Mouse (Mus musculus) layer of hippocampus, adult 9-10 months (tissue): ENCODE measurements around the gene Ppox.

Source experiments
- DNase-seq: peaks from one replicate; pipeline ENCODE4 v3.0.0; 2022; ENCODE audit warnings: low spot score

The Ppox gene

GRCm38 (mm10) chr1:171285096-171285892 is 4.3 kb upstream of the Ppox start:
- no peak for DNase-seq

GRCm38 (mm10) chr1:171284491-171284890 is 3.5 kb upstream of the Ppox start:
- no peak for DNase-seq

- no peak for DNase-seq
Observed at GRCm38 (mm10) chr1:171283188-171284160, 2.5 kb upstream of the Ppox start.

GRCm38 (mm10) chr1:171282086-171282805 is 1.3 kb upstream of the Ppox start:
- DNase-seq = no peak

GRCm38 (mm10) chr1:171281528-171281923 is 540 bp upstream of the Ppox start:
- DNase-seq = peak; percentile 87

GRCm38 (mm10) chr1:171280250-171280915 is 603 bp downstream of the Ppox start:
- DNase-seq = no peak

- DNase-seq = no peak
Observed at GRCm38 (mm10) chr1:171279721-171280120, 1.3 kb downstream of the Ppox start.

GRCm38 (mm10) chr1:171279012-171279705 is 1.8 kb downstream of the Ppox start:
- no peak for DNase-seq

- no peak for DNase-seq
Observed at GRCm38 (mm10) chr1:171278436-171278835, 2.5 kb downstream of the Ppox start.

- no peak for DNase-seq
Observed at GRCm38 (mm10) chr1:171277736-171278135, 3.2 kb downstream of the Ppox start.

- no peak for DNase-seq
Observed at GRCm38 (mm10) chr1:171276110-171276748, 4.8 kb downstream of the Ppox start.

GRCm38 (mm10) chr1:171275144-171275734 is 5.7 kb downstream of the Ppox start:
- DNase-seq = no peak

- DNase-seq = no peak
Observed at GRCm38 (mm10) chr1:171274171-171274570, 6.8 kb downstream of the Ppox start.

- DNase-seq = no peak
Observed at GRCm38 (mm10) chr1:171272086-171272485, 8.9 kb downstream of the Ppox start.

GRCm38 (mm10) chr1:171271622-171272021 is 9.4 kb downstream of the Ppox start:
- no peak for DNase-seq

- DNase-seq = no peak
Observed at GRCm38 (mm10) chr1:171271196-171271595, 9.8 kb downstream of the Ppox start.

- DNase-seq = no peak
Observed at GRCm38 (mm10) chr1:171270573-171270900, 10.4 kb downstream of the Ppox start.

GRCm38 (mm10) chr1:171269848-171270572 is 11.0 kb downstream of the Ppox start, which contains the start of gene B4galt3:
Gene B4galt3 (plus strand): TSS chr1:171270328.
- peak; percentile 89 for DNase-seq

- DNase-seq = no peak
Observed at GRCm38 (mm10) chr1:171268341-171268740, 12.6 kb downstream of the Ppox start.
